Mouse (Mus musculus) E14TG2a.4 (cell line): Measurements from ENCODE around the gene Prdm1.

Source experiments
- CTCF ChIP-seq: conservative IDR thresholded peaks from 2 replicates; pipeline ENCODE4 v1.5.1; 2014; ENCODE audit warnings: low read length
- POU5F1 ChIP-seq: IDR thresholded peaks from 2 replicates; pipeline ENCODE4 v1.6.1; 2014; ENCODE audit warnings: low read length, borderline replicate concordance

- no peak for TF ChIP-seq CTCF
- no peak for TF ChIP-seq POU5F1
These were observed 650 bp downstream of the Prdm1 start for GRCm38 (mm10) chr10:44527651-44528050.
